Mouse (Mus musculus) left cerebral cortex, postnatal 4 days (tissue): ENCODE results near the gene Galnt10. TPM values are rescaled to one million over a fixed set of nuclear protein-coding genes. Genes with fewer than 3 reads are reported as not detected.

ENCODE experiments used
- DNase-seq: peaks from one replicate; pipeline ENCODE4 v3.0.0-alpha.2; 2022
- intact Hi-C: fragments of 180-260 bp; cut with DNase I; formaldehyde crosslinking; loops from one replicate; pipeline ENCODE4 v1.15.1; 2025
- total RNA-seq, 2 experiments: library from RNA; stranded (reverse); gene quantifications; 2 replicates each; pipeline ENCODE4 v1.2.3; 2021

Gene Galnt10
- 10 to 100 TPM; 11.7 to 12.4 TPM for total RNA-seq

GRCm38 (mm10) chr11:57645018-57645559 is at the start of gene Galnt10:
Gene Galnt10 (plus strand): TSS chr11:57645442.
- intact Hi-C loops, result no loop called here
- peak; percentile 86 for DNase-seq

- intact Hi-C loops, result no loop called here
- no peak for DNase-seq
These were observed 49.3 kb upstream of the Galnt10 start for GRCm38 (mm10) chr11:57595899-57596298.

- intact Hi-C loops, result no loop called here
- DNase-seq, result peak; percentile 60
These were observed 47.1 kb upstream of the Galnt10 start for GRCm38 (mm10) chr11:57598161-57598560.

GRCm38 (mm10) chr11:57599304-57599703 is 45.9 kb upstream of the Galnt10 start:
- intact Hi-C loops, result no loop called here

GRCm38 (mm10) chr11:57600113-57600512 is 45.1 kb upstream of the Galnt10 start:
- no peak for DNase-seq

More at GRCm38 (mm10) chr11:57599304-57599703, 45.9 kb upstream of the Galnt10 start:
- DNase-seq, result no peak

GRCm38 (mm10) chr11:57600621-57601121 is 44.6 kb upstream of the Galnt10 start:
- intact Hi-C loops, result no loop called here

More at GRCm38 (mm10) chr11:57600113-57600512, 45.1 kb upstream of the Galnt10 start:
- intact Hi-C loops, result no loop called here

GRCm38 (mm10) chr11:57601806-57602455 is 43.3 kb upstream of the Galnt10 start:
- intact Hi-C loops, result no loop called here
- no peak for DNase-seq

More at GRCm38 (mm10) chr11:57600621-57601121, 44.6 kb upstream of the Galnt10 start:
- DNase-seq, result peak; percentile 90

- no peak for DNase-seq
- intact Hi-C loops, result no loop called here
These were observed 40.2 kb upstream of the Galnt10 start for GRCm38 (mm10) chr11:57605086-57605485.

GRCm38 (mm10) chr11:57605660-57606059 is 39.6 kb upstream of the Galnt10 start:
- intact Hi-C loops, result no loop called here
- DNase-seq, result no peak

GRCm38 (mm10) chr11:57614502-57614901 is 30.7 kb upstream of the Galnt10 start:
- no peak for DNase-seq
- intact Hi-C loops, result loop anchor here (10.0 kb wide), 1 partner anchor 160 kb away; no protein-coding TSS in a partner anchor

GRCm38 (mm10) chr11:57615286-57615685 is 30.0 kb upstream of the Galnt10 start:
- no peak for DNase-seq
- intact Hi-C loops, result loop anchor here (10.0 kb wide), 1 partner anchor 160 kb away; no protein-coding TSS in a partner anchor

- intact Hi-C loops, result loop anchor here (10.0 kb wide), 1 partner anchor 159 kb away; no protein-coding TSS in a partner anchor
- no peak for DNase-seq
These were observed 29.4 kb upstream of the Galnt10 start for GRCm38 (mm10) chr11:57615871-57616270.

GRCm38 (mm10) chr11:57617526-57618264 is 27.5 kb upstream of the Galnt10 start:
- intact Hi-C loops, result loop anchor here (10.0 kb wide), 1 partner anchor 157 kb away; no protein-coding TSS in a partner anchor
- DNase-seq, result peak; percentile 41

- intact Hi-C loops, result no loop called here
- no peak for DNase-seq
These were observed 23.8 kb upstream of the Galnt10 start for GRCm38 (mm10) chr11:57621472-57621871.

- DNase-seq, result peak; percentile 49
- intact Hi-C loops, result no loop called here
These were observed 23.4 kb upstream of the Galnt10 start for GRCm38 (mm10) chr11:57621876-57622275.

GRCm38 (mm10) chr11:57624490-57624893 is 20.8 kb upstream of the Galnt10 start:
- peak; percentile 94 for DNase-seq
- intact Hi-C loops, result no loop called here

- DNase-seq, result no peak
- intact Hi-C loops, result no loop called here
These were observed 19.8 kb upstream of the Galnt10 start for GRCm38 (mm10) chr11:57625465-57625864.

- intact Hi-C loops, result no loop called here
- DNase-seq, result peak; percentile 63
These were observed 18.0 kb upstream of the Galnt10 start for GRCm38 (mm10) chr11:57627086-57627735.

GRCm38 (mm10) chr11:57631805-57632485 is 13.3 kb upstream of the Galnt10 start:
- intact Hi-C loops, result no loop called here
- no peak for DNase-seq

- DNase-seq, result no peak
- intact Hi-C loops, result no loop called here
These were observed 12.2 kb upstream of the Galnt10 start for GRCm38 (mm10) chr11:57633006-57633405.
